Mouse (Mus musculus) limb, embryonic 13.5 days (tissue): ENCODE data around the gene Mtx2. TPM values are rescaled to one million over a fixed set of nuclear protein-coding genes. Genes with fewer than 3 reads are reported as not detected.

Source experiments
- ATAC-seq: fragments of 200-750 bp; cut with Nextera tagmentation; 2 replicates; pipeline ENCODE4 v1.8.0; 2017; ENCODE audit warnings: low read depth, moderate number of reproducible peaks, moderate TSS enrichment; ENCODE audit not compliant: low FRiP score
- H3K27ac ChIP-seq: fragments of 300-500 bp; sonication (generic); 2 replicates; pipeline ENCODE4 v1.5.1; 2015; ENCODE audit warnings: inconsistent platforms, mild to moderate bottlenecking, moderate library complexity
- H3K27me3 ChIP-seq: fragments of 300-500 bp; sonication (generic); 2 replicates; pipeline ENCODE4 v1.6.1; 2015; ENCODE audit warnings: mild to moderate bottlenecking, inconsistent platforms
- H3K36me3 ChIP-seq: fragments of 300-500 bp; sonication (generic); 2 replicates; pipeline ENCODE4 v1.6.1; 2015; ENCODE audit warnings: inconsistent platforms, mild to moderate bottlenecking, moderate library complexity
- H3K4me1 ChIP-seq: fragments of 300-500 bp; sonication (generic); 2 replicates; pipeline ENCODE4 v1.6.1; 2015; ENCODE audit warnings: inconsistent platforms
- H3K4me2 ChIP-seq: fragments of 300-500 bp; sonication (generic); replicated peaks from 2 replicates; pipeline ENCODE4 v1.6.1; 2015; ENCODE audit warnings: inconsistent platforms, mild to moderate bottlenecking, moderate library complexity
- H3K4me3 ChIP-seq: fragments of 300-500 bp; sonication (generic); 2 replicates; pipeline ENCODE4 v1.5.1; 2015; ENCODE audit warnings: moderate library complexity, mild to moderate bottlenecking, inconsistent platforms
- H3K9ac ChIP-seq: fragments of 300-500 bp; sonication (generic); 2 replicates; pipeline ENCODE4 v1.6.1; 2015; ENCODE audit warnings: mild to moderate bottlenecking, inconsistent platforms
- H3K9me3 ChIP-seq: fragments of 300-500 bp; sonication (generic); 2 replicates; pipeline ENCODE4 v1.6.1; 2016; ENCODE audit warnings: inconsistent platforms
- WGBS: fragments of 180-500 bp; shearing (Covaris S2); methylation state at CpG from one replicate; pipeline ENCODE4 v1.1.7; 2015; 5-methylcytosine and 5-hydroxymethylcytosine counted together
- polyA plus RNA-seq: library from polyadenylated mRNA; unstranded; fragments of >200 nt; fragmentation: Nextera tagmentation; extraction: Ambion mirVana; gene quantifications from 2 replicates; pipeline ENCODE4 v1.2.1, GENCODE M21; 2015

Mtx2 gene
- polyA plus RNA-seq, 1 experiment from 2014 or later, result 121 TPM

- Histone ChIP-seq H3K9ac (no peak overlapping the region), H3K4me1 (no peaks in the 10 kb centered on the region), H3K4me2 (no peak overlapping the region), H3K27me3 (no peaks in the 10 kb centered on the region), H3K9me3 (no peaks in the 10 kb centered on the region), H3K4me3 (no peak overlapping the region), H3K36me3 (peaks cover 22% of the 10 kb centered on the region), H3K27ac (no peak overlapping the region)
- 81% methylated on average over 9 of the region's 9 CpGs for WGBS
- no peak for ATAC-seq
These were observed 48.4 kb downstream of the Mtx2 start for GRCm38 (mm10) chr2:74874043-74874442.

GRCm38 (mm10) chr2:74884357-74884756 is 58.8 kb downstream of the Mtx2 start:
- peaks cover 4% of the 10 kb centered on the region; the same call in 1 of the 2 replicates for H3K36me3 ChIP-seq
- 77% methylated on average over 9 of the region's 9 CpGs for WGBS
- H3K27me3 ChIP-seq, result no peaks in the 10 kb centered on the region
- H3K27ac ChIP-seq, result no peak overlapping the region
- H3K4me2 ChIP-seq, result no peak overlapping the region
- H3K4me3 ChIP-seq, result no peak overlapping the region
- peaks cover 4% of the 10 kb centered on the region; the same call in 1 of the 2 replicates for H3K4me1 ChIP-seq
- H3K9me3 ChIP-seq, result no peaks in the 10 kb centered on the region
- no peak for ATAC-seq
- H3K9ac ChIP-seq, result no peak overlapping the region

DNA sequence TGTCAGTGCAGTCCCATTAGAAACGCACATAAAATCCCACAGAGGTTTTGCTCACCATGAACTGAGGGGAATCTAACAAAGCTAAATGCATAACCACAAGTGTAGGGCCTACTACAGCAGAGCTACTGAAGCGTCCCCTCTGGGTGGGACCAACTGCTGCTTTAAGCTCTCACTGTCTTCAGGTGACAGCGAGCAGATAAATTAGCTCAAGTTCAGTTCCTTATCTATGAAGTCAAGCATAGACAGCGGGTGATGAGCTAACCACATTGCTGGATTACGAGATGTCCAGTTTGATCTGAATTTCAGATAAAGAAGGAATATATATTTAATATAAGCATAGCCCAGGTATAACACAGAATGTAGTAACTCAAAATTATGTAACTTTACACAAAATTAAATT is 66.3 kb downstream of the Mtx2 start:
- Histone ChIP-seq H3K4me2 (no peak overlapping the region), H3K27ac (no peak overlapping the region), H3K36me3 (no peaks in the 10 kb centered on the region), H3K27me3 (no peaks in the 10 kb centered on the region), H3K4me3 (no peak overlapping the region), H3K9ac (no peak overlapping the region), H3K4me1 (peaks cover 12% of the 10 kb centered on the region), H3K9me3 (no peaks in the 10 kb centered on the region)
- 77% methylated on average over 5 of the region's 5 CpGs for WGBS
- ATAC-seq, result no peak

DNA sequence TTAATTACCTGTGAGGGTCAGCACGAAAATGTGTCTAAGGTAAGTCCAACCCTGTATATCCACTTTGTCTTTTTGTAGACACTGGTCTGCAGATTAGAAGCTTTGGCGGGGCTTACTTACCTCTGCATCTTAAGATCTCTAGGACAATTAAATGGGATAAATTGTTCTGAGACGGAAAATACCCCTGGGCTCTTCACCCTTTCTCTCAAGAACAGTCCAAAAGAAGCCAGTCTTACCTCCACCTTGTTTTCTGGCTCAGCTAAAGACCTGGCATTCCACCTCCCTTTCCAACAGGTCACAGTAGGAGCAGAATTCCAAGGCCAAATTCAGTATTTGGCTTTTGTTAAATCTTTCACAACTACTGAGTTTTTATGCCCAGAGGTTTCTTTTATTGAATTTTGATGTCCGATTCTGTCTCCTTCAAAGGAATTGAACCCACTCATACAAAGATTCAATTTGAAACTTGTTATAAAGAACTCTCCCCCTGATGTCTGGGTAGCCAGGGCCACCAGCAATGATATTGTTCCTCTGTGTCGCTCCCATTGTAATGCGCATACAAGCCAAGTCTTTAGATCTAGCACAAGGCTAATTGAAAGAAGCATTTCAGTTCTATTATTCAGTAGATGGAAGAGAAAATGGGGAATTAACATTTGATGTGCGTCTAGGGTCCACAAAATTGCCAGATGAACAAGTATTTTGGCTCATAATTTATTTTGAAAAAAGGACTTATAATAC is 67.4 kb downstream of the Mtx2 start:
- H3K9me3 ChIP-seq, result no peaks in the 10 kb centered on the region
- no peaks in the 10 kb centered on the region for H3K36me3 ChIP-seq
- no peak overlapping the region for H3K27ac ChIP-seq
- H3K4me1 ChIP-seq, result peaks cover 12% of the 10 kb centered on the region
- ATAC-seq, result no peak
- WGBS, result 83% methylated on average over 7 of the region's 7 CpGs
- no peaks in the 10 kb centered on the region for H3K27me3 ChIP-seq
- H3K4me3 ChIP-seq, result no peak overlapping the region
- H3K4me2 ChIP-seq, result no peak overlapping the region
- no peak overlapping the region for H3K9ac ChIP-seq

DNA sequence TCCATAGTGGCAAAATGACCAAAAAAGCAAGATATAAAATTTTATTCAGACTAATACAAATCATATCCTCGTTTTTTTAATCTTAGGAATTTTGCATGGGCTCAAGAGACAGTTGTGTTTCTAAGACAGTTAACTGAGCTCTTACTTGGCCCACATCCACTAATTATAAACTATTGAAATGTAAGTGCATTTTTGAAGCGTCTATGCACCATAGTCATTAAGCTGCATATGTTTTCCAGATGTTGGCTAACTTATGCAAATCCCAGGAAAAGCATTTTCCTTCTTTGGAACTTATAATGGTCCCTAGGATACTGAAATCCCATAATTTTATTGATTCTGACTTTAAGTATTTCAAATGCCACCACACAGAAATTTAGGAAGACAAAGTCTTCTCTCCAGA is 68.5 kb downstream of the Mtx2 start:
- H3K4me1 ChIP-seq, result peaks cover 12% of the 10 kb centered on the region
- H3K9me3 ChIP-seq, result no peaks in the 10 kb centered on the region
- WGBS, result 19% methylated on average over 2 of the region's 2 CpGs
- no peak overlapping the region for H3K27ac ChIP-seq
- no peak overlapping the region for H3K9ac ChIP-seq
- no peak overlapping the region for H3K4me3 ChIP-seq
- H3K27me3 ChIP-seq, result no peaks in the 10 kb centered on the region
- no peak overlapping the region for H3K4me2 ChIP-seq
- no peak for ATAC-seq
- H3K36me3 ChIP-seq, result no peaks in the 10 kb centered on the region

- H3K9me3 ChIP-seq, result no peaks in the 10 kb centered on the region
- H3K4me1 ChIP-seq, result 0 out of 2 replicates have a peak, but pooled peaks cover 5% of the 10 kb centered on the region
- no peak overlapping the region for H3K4me2 ChIP-seq
- H3K27ac ChIP-seq, result no peak overlapping the region
- H3K4me3 ChIP-seq, result no peak overlapping the region
- 18% methylated on average over 5 of the region's 5 CpGs for WGBS
- ATAC-seq, result no peak
- H3K9ac ChIP-seq, result no peak overlapping the region
- peaks cover 11% of the 10 kb centered on the region; the same call in 1 of the 2 replicates for H3K27me3 ChIP-seq
- no peaks in the 10 kb centered on the region for H3K36me3 ChIP-seq
These were observed 74.4 kb downstream of the Mtx2 start for GRCm38 (mm10) chr2:74899973-74900372.

DNA sequence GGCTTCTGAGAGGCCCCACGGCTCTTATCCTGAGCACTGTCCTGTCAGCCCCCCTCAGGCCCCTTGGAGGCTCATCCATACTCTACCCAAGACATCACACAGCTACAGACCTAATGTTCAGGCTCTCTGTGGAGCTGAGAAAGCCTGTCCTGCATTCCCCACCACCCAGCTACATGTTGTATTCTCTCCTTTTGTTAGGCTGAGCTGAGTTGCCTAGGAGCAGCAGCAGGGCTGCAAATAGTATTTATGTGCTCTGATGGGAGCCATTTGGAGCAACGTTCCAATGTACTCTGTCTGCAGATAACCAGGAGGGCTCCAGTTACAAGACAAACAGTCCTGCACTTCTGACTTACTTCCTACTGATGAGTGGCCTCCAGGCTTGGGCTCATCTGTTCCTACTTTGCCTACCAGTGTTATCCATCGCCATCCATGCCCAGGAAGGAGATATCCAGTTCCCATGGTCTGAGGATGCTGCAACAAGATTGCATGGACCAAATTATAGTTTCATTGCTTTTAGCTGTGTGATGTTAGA is 76.2 kb downstream of the Mtx2 start:
- no peaks in the 10 kb centered on the region for H3K36me3 ChIP-seq
- H3K4me1 ChIP-seq, result peaks cover 6% of the 10 kb centered on the region
- no peaks in the 10 kb centered on the region for H3K9me3 ChIP-seq
- H3K4me2 ChIP-seq, result no peak overlapping the region
- H3K4me3 ChIP-seq, result no peak overlapping the region
- peaks cover 13% of the 10 kb centered on the region; the same call in 1 of the 2 replicates for H3K27me3 ChIP-seq
- no peak for ATAC-seq
- no peak overlapping the region for H3K27ac ChIP-seq
- WGBS, result 33% methylated on average over 3 of the region's 3 CpGs
- H3K9ac ChIP-seq, result no peak overlapping the region

GRCm38 (mm10) chr2:74907368-74908291 is 82.0 kb downstream of the Mtx2 start:
- Histone ChIP-seq H3K27me3 (0 out of 2 replicates have a peak, but pooled peaks cover 5% of the 10 kb centered on the region), H3K9me3 (no peaks in the 10 kb centered on the region), H3K27ac (no peak overlapping the region; the same call in 1 of the 2 replicates), H3K4me1 (peaks cover 12% of the 10 kb centered on the region), H3K36me3 (no peaks in the 10 kb centered on the region), H3K9ac (no peak overlapping the region), H3K4me2 (peak overlapping the region; percentile 31), H3K4me3 (no peak overlapping the region)
- no peak for ATAC-seq
- WGBS, result 60% methylated on average over 19 of the region's 19 CpGs

DNA sequence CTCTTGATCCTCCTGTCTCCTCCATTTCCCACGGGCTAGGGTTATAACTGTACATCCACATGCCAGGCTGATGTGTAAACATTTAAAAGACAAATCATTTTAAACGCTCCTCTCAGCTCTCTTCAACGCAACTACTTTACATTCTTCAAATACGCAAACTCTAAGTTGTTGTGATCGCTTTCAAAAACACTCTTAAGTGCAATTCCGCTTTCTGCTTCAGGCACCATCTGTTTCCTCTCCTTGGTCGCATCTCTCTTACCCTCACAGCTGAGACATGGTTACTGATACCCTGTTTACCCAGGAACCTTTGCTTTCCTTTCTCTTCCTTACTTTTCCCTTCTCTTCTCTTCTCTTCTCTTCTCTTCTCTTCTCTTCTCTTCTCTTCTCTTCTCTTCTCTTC is 86.4 kb downstream of the Mtx2 start:
- peaks cover 9% of the 10 kb centered on the region for H3K4me1 ChIP-seq
- H3K9me3 ChIP-seq, result no peaks in the 10 kb centered on the region
- no peak overlapping the region for H3K27ac ChIP-seq
- H3K36me3 ChIP-seq, result no peaks in the 10 kb centered on the region
- H3K4me3 ChIP-seq, result no peak overlapping the region
- no peak overlapping the region for H3K9ac ChIP-seq
- ATAC-seq, result no peak
- peaks cover 26% of the 10 kb centered on the region for H3K27me3 ChIP-seq
- H3K4me2 ChIP-seq, result no peak overlapping the region
- 73% methylated on average over 7 of the region's 7 CpGs for WGBS

DNA sequence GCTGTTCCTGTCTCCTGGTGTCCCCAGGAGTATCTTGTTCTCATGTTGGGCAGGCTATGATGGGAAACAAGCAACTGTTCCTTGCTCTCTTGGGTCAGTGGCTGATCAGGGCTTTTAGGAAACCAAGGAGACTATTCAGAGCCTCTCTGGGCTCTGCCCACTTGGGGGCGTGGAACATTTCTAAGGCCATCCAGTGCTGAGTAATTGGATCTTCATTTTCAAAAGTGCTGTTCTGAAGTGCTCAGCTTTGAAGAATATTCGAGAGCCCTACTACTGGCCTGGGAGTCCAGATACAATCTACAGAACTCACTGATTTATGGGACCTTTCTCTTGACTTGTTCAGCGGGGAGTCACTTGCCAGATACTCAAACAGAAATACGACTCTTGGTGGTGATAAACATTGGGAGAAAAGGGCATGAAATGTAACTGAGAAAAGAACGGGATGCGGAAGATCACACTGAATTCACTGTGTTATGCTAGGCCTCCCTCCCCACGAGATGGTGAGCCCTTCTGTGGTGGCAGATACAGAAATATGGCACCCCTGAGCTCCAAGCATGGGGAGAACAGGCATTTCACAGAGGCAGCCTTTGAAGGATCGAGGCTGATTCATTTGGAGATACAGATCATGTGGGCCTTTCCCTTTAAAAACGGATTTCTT is 92.4 kb downstream of the Mtx2 start:
- Histone ChIP-seq H3K27me3 (peaks cover 59% of the 10 kb centered on the region), H3K36me3 (no peaks in the 10 kb centered on the region), H3K9ac (no peak overlapping the region), H3K4me3 (no peak overlapping the region), H3K4me1 (peaks cover under 1% of the 10 kb centered on the region; the same call in 1 of the 2 replicates), H3K9me3 (no peaks in the 10 kb centered on the region), H3K27ac (no peak overlapping the region), H3K4me2 (no peak overlapping the region)
- WGBS, result 36% methylated on average over 9 of the region's 9 CpGs
- ATAC-seq, result no peak

DNA sequence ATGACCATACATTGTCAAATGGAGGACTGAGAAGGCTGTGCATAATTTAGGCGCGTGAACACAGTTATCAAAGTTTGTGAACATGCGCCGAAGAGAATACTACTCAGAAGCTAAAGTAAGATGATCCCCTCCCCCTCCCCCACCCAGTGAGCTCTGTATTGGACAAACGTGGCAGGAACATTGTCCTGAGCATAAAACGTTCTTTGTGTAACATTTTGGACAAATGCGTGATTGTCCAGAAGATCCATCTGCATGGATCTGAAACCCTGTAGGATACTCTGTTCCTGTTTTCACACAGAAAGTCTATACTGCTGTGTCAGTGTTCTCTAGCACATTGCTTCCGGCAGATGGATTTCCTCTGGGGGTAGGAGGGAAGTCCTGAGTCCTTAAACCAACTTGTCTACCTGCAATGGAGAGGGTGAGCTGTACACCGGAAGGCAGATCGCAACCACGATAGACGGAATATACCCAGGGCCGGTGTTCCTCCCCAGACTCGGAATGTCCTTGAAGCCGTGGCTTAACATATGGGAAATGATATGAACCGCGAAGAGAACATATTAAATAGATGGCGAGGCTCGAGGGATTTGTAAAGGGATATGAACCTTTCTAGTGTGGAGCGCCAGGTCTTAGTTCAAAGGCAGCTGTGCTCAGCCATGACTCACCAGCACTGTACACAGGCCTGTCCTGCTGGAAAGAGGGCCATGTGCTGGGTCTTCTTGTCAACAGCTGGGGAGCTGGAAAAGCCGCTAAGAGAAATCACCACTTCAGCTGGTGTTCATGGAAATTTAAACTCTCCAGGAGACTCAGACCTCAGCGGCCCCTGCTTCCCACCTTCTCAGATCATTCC is 100.6 kb downstream of the Mtx2 start:
- Histone ChIP-seq H3K4me1 (peaks cover 28% of the 10 kb centered on the region), H3K4me3 (no peak overlapping the region), H3K27me3 (peaks cover 65% of the 10 kb centered on the region), H3K4me2 (0 out of 2 replicates have a peak overlapping the region, but pooled peaks have one; percentile 7), H3K9me3 (no peaks in the 10 kb centered on the region), H3K36me3 (no peaks in the 10 kb centered on the region), H3K27ac (no peak overlapping the region), H3K9ac (no peak overlapping the region)
- ATAC-seq, result peak; percentile 93
- 47% methylated on average over 22 of the region's 22 CpGs for WGBS
